Mouse (Mus musculus): ENCODE measurements around the gene Stx18.
A peak's percentile ranks its signal among the peaks of the same experiment; 100 is the strongest.

The Stx18 gene

DNA sequence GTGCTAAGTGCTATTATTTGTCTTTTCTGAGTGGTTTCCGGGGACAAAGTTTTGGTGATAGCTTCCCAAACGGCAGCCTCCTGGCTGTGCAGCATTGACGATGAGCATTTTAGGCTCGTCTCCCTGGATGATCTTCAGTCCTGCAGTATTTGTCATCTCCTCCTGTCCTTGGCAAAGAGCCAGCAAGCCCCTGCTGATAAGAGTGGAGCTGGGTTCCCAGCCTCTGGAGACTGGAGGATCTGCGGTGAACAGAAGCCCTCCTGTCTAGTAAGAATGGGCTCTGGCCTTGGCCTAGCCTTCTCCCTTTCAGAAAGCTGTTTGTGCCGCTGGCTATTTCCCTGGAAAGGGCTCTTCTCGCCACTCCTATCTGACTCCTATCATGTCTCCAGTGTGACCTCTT lies 83.2 kb downstream of the Stx18 start:
- no peak for ATAC-seq (ENCODE audit: insufficient number of reproducible peaks, low FRiP score, low TSS enrichment)

DNA sequence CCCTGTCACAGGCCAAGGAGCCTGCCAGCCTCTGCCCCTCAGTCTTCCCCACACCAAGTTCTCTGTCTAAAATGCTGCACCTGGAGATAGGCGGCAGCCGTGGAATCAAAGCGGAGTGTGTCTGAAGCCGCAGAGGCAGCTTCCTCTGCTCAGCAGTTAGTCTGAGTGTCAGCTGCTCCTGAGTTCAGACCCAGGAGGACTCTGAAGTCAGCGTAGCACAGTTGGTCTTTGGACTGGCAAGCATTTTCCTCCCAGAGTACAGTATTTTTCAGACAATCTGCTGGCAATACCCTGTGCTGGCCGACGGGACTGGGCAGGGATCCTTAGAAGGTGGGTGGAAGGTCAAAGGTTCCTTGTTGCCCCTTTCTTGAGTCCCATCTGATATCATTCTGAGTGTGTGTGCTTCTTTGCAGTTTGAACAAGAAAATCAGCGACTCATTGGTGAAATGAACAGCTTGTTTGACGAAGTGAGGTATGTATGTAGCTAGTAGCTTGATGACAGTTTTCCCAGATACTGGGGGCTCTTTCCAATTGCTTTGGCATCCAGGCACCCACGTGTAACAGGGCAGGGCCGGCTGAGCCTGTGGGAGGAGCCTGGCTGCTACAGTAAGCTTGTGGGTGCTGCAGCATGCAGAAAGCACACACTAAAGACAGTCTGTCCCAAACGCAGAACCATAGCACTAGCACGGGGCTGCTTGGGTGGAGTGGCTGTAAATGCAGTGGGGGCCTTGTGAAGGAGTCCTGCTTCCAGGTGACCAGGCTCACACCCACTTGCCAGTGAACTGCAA lies 88.2 kb downstream of the Stx18 start:
- no peak for ATAC-seq (ENCODE audit: insufficient number of reproducible peaks, low FRiP score, low TSS enrichment)

GRCm38 (mm10) chr5:38129339-38129738 lies 90.8 kb downstream of the Stx18 start:
- no peak for ATAC-seq (ENCODE audit: insufficient number of reproducible peaks, low FRiP score, low TSS enrichment)

GRCm38 (mm10) chr5:38136247-38136646 lies 97.7 kb downstream of the Stx18 start:
- no peak for ATAC-seq (ENCODE audit: insufficient number of reproducible peaks, low FRiP score, low TSS enrichment)

DNA sequence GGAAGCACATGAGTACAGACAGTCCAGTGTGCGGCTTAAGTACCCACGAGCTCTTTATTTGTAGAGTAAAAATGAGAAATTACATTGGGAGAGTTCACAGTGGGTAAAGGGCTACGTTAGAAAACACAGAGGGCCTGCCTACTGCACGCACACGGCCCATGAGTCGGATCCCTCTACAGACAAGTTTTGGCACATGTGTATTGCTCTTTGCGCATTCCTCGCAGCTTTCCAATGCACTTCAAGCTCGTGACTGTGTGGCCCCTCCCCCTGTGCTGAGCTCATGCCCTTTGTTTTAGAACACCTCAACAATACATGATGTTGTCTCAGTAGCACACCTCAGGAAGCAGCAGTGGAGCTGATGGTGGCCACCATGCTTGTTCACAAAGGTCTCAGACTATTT lies 98.6 kb downstream of the Stx18 start:
- no peak for ATAC-seq (ENCODE audit: insufficient number of reproducible peaks, low FRiP score, low TSS enrichment)

DNA sequence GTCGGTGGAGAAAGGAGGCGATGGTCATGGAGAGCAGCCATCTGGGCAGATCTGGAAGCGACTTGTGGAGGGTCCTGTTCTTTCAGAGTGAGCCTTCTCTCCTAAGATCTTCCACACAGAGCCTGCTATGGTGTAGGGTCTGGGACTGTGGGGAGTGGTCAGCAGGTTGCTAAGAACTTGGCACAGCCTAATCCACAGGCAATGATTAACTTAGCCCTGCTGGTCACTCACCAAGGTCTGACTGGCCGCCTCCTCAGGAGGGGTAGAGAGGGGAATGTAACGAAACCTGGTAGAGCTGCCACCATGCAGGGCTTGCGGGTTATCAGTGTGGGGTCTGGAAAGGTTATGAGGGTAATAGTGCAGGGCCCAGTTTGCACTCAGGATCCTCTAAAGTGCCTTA lies 102.4 kb downstream of the Stx18 start:
- no peak for ATAC-seq (ENCODE audit: insufficient number of reproducible peaks, low FRiP score, low TSS enrichment)

GRCm38 (mm10) chr5:38146524-38146923 lies 108.0 kb downstream of the Stx18 start:
- no peak for ATAC-seq (ENCODE audit: insufficient number of reproducible peaks, low FRiP score, low TSS enrichment)

DNA sequence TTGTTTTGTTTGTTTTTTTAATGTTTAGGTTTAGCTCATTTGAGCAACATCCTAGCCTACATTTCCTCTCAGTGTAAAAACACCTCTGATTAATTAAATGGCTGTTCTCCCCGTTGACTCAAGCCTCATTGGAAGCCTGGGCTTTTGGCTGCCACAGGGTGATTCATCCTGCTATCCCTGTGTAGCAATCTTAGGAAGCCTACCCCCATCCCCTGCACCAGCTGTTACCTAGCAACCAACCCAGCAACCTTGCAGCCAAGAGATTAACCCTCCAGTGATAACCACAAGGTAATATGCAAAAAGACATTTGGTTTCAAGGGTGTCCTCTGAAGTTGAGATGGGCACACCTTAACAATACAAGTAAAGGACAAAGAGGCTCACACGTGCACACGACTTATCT lies 112.7 kb downstream of the Stx18 start:
- ATAC-seq (ENCODE audit: insufficient number of reproducible peaks, low FRiP score, low TSS enrichment) = no peak; the same call in 1 of the 2 replicates

DNA sequence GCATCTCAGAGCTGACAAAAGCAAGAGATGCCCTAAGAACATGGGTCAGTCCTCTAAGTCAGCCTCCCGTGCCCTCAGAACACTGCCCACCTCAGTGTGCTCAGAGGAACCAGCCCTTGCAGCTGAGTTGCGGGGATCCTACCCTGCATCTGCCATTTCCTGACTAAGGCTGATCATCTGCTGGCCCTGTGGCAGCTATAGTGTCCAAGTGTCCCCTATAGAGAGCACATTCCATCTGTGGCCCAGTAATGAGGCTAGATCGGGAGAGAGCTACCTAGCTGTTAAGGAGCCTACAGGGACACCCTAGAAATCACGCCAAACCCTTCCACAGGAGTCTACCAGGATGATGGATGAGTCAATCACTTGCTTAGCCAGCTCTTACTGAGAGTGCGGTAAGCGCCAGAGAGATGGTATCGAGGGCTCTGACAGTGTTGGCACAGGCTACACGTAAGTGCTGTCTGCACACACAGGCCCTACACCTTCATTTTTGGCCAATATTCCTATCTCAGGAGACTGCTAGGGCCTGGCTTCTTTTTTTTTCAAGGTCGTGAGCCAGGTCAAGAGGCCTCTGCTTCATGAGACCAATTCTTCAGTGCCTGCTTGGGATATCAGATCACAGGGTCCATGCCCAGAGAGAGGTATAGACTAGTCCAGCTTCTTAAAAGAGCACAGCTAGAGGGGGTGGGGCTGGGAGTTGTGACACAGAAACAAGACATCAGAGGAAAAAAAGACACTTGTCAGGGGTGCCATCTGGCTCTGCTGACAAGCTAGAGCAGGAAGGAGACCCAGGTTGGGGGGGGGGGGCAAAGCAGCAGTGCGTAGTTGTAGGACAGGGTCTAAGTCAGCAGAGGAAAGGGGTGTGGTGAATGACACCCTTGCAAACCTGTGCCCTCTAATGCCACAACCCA lies 113.9 kb downstream of the Stx18 start:
- ATAC-seq (ENCODE audit: insufficient number of reproducible peaks, low FRiP score, low TSS enrichment) = peak; percentile 28; the same call in 1 of the 2 replicates

- ATAC-seq (ENCODE audit: insufficient number of reproducible peaks, low FRiP score, low TSS enrichment) = peak; percentile 34
Observed at GRCm38 (mm10) chr5:38153636-38154035, 115.1 kb downstream of the Stx18 start.

DNA sequence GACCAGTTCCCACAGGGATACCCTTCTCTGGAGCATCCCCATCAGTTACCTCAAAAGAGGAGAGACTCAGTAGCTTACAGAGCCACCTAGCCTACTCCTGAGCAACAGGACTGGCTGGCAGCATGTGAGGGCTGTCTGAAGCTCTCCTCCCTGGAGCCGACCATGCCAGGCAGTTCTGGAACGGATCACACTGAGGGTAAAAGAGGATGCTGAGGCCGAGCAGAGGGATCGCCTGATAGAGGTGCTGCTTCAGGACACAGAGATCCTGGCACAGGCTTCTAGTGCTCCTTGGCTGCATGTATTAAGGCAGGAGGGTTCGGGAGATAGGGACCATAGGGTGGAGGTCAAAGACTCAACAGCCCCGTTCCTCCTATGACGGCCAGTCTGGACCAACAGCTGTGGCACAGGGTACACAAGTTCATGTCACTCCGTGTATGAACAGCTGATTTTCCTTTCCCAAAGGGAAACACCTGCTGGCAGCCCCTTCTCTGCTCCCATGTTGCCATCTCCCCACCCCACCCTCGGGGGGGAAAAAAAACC lies 119.0 kb downstream of the Stx18 start:
- ATAC-seq (ENCODE audit: insufficient number of reproducible peaks, low FRiP score, low TSS enrichment) = no peak

DNA sequence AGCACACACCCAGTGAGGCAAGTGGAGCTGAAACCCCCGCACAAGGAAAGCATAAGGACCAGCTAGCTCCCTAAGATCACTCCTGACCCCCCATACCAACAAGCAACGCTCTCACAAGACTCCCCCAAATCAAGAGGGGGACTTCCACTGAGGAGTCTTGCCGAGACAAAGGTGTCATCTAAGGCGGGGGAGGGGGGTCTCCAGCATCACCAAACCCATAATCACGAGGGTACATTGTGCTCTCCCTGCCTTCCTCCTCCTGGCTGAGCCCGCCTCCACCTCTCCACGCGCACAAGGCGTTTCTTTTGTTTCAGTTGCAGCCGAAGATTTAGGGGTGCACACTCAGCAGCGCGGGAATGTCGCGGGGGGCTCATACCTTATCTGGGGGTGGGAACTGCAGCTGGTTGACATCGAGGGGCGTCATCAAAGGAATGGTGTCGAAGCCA lies 120.0 kb downstream of the Stx18 start:
- ATAC-seq (ENCODE audit: insufficient number of reproducible peaks, low FRiP score, low TSS enrichment) = no peak

- peak; percentile 82 for ATAC-seq (ENCODE audit: insufficient number of reproducible peaks, low FRiP score, low TSS enrichment)
Observed at GRCm38 (mm10) chr5:38158947-38159633, 120.5 kb downstream of the Stx18 start.

DNA sequence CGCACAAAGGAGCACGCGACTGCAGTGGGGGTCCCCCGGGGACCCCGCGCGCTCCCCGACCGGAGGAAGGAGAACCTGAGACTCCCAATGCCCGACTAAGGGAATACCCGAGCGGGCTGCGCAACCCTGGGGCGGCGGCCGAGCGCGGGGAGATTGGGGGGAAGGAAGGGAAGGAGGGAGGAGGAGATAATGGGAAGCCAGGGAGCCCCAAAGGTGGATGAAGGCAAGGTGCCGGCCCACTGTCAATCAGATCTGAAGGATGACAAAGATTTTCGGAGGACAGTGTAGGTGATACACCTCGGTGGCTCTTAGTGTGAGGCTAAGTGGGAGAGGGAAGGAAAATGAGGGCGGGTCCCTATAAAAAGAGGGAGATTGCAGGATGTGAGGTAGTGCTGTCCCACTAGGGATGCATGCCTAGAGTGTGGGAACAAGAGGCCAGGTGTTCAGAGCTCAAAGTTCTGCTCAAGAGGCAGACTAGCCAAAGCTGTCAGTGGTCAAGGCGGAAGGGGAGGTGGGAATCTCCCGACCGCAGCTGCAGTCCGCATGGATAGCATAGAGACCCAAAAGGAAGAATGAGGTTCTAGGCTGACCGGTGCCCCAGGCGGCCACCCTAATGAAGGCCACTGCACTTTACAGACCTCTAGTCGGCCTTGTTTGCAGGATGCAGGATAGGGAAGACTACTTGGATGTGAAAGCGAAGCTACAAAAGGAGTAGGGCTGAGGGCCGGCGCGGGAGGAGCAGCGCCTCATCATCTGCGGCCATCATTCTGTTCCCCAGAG lies 121.3 kb downstream of the Stx18 start, which contains the start of gene Nsg1:
Nsg1 (minus strand) TSS at position 274 of the 780 bp plus-strand sequence.
- peak; percentile 34; the same call in 1 of the 2 replicates for ATAC-seq (ENCODE audit: insufficient number of reproducible peaks, low FRiP score, low TSS enrichment)

DNA sequence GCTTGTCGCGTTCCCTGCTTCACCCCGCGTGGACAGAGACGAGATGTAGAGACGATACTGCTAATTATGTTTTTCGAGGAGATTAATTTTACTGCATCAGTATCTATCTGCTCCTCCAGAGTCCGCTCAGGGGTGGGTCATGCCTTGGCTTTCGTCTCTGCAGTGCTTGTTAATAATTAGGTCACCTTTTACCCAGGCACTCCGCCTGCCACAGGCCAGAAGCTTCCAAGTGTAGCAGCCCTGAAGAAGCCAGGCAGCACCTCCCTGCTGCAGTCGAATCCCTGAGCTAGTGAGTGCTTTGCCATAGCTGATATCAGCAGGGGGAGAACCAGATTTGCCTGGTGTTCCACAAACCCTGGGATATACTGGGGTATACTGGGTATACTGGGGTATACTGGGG lies 130.0 kb downstream of the Stx18 start:
- peak; percentile 10; the same call in 1 of the 2 replicates for ATAC-seq (ENCODE audit: insufficient number of reproducible peaks, low FRiP score, low TSS enrichment)

GRCm38 (mm10) chr5:38173766-38174165 lies 135.2 kb downstream of the Stx18 start:
- ATAC-seq (ENCODE audit: insufficient number of reproducible peaks, low FRiP score, low TSS enrichment) = no peak

- ATAC-seq (ENCODE audit: insufficient number of reproducible peaks, low FRiP score, low TSS enrichment) = no peak
Observed at GRCm38 (mm10) chr5:38174256-38174912, 135.8 kb downstream of the Stx18 start.

DNA sequence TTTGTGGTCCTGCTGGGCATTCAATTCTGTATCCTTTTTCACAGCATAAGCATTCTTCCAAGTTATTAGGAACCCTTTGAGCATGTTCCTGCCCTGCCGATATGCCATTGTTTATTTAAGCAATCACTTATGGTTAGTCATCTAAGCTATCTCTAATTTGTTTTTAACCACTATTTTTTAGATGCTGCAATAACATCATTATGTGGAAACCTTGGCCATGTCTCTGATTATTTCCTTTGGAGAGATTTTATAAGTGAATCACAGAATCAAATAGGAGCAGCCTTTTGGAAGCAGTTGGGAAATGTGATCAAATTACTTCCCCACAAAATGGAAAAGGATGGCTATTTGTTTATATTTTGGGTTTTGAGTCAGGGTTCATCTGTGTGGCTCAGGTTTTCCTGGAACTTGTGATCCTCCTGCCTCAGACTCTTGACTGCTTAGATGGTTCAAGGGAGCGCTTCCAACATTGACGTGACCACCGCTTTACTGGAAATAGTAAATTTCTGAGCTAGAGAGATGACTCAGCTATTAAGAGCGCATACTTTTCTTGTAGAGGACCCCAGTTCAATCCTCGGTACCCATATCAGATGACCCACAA lies 146.2 kb downstream of the Stx18 start:
- no peak for ATAC-seq (ENCODE audit: insufficient number of reproducible peaks, low FRiP score, low TSS enrichment)

DNA sequence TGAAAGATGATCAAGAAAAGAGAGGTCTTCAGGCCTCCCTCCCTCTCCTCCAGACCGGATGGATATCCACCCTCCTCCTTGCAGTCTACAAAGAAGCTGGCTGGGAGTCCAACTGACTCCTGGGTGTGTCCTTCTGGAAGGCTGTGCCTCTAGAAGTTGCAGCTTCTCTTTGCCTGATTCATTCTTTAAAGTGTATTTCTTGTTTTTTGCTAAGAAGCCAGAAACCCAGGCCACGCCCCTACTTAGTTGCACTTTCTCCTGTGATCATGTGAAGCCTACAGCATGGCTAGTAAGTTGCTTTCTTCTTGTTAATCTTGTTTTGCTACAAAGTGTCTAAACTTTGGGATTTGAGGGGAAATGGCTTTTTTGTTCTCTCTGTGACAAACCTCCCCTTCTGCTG lies 148.5 kb downstream of the Stx18 start:
- no peak for ATAC-seq (ENCODE audit: insufficient number of reproducible peaks, low FRiP score, low TSS enrichment)

Data from cerebellum, adult (tissue).